Mouse (Mus musculus) layer of hippocampus, postnatal 36 days (tissue): ENCODE measurements around the gene Ccdc34. TPM values are rescaled to one million over a fixed set of nuclear protein-coding genes. Genes with fewer than 3 reads are reported as not detected.

ENCODE experiments used
- DNase-seq, 2 experiments: peaks; one replicate each; pipeline ENCODE4 v3.0.0; 2022
- total RNA-seq, 2 experiments: library from RNA; stranded (reverse); gene quantifications; 2 replicates each; pipeline ENCODE4 v1.2.3; 2021

The Ccdc34 gene
- total RNA-seq = 10 to 100 TPM; 17.3 to 20.1 TPM

- DNase-seq = peak; percentile 89 to 90
Observed at GRCm38 (mm10) chr2:110017616-110018505, at the start of gene Ccdc34. Gene Ccdc34 (plus strand): TSS chr2:110017817.

GRCm38 (mm10) chr2:109969381-109969780, 48.2 kb upstream of the Ccdc34 start:
- DNase-seq = no peak

- no peak for DNase-seq
Observed at GRCm38 (mm10) chr2:109969926-109970532, 47.6 kb upstream of the Ccdc34 start.

GRCm38 (mm10) chr2:109970744-109971410, 46.7 kb upstream of the Ccdc34 start:
- DNase-seq = no peak

GRCm38 (mm10) chr2:109972310-109972709, 45.3 kb upstream of the Ccdc34 start:
- no peak for DNase-seq

- DNase-seq = no peak
Observed at GRCm38 (mm10) chr2:109972922-109973321, 44.7 kb upstream of the Ccdc34 start.

- DNase-seq = no peak
Observed at GRCm38 (mm10) chr2:109974807-109975206, 42.8 kb upstream of the Ccdc34 start.

- DNase-seq = no peak
Observed at GRCm38 (mm10) chr2:109976181-109976580, 41.4 kb upstream of the Ccdc34 start.

- DNase-seq = no peak
Observed at GRCm38 (mm10) chr2:109977322-109977721, 40.3 kb upstream of the Ccdc34 start.

GRCm38 (mm10) chr2:109979209-109979608, 38.4 kb upstream of the Ccdc34 start:
- no peak for DNase-seq

- DNase-seq = no peak
Observed at GRCm38 (mm10) chr2:109983435-109983834, 34.2 kb upstream of the Ccdc34 start.

- no peak for DNase-seq
Observed at GRCm38 (mm10) chr2:109984930-109985329, 32.7 kb upstream of the Ccdc34 start.

- DNase-seq = no peak
Observed at GRCm38 (mm10) chr2:109985560-109985959, 32.1 kb upstream of the Ccdc34 start.

- no peak for DNase-seq
Observed at GRCm38 (mm10) chr2:109986036-109986785, 31.4 kb upstream of the Ccdc34 start.

- DNase-seq = no peak
Observed at GRCm38 (mm10) chr2:109987946-109988345, 29.7 kb upstream of the Ccdc34 start.

GRCm38 (mm10) chr2:109989196-109989595, 28.4 kb upstream of the Ccdc34 start:
- no peak for DNase-seq

GRCm38 (mm10) chr2:109989679-109990473, 27.7 kb upstream of the Ccdc34 start:
- no peak for DNase-seq

- no peak for DNase-seq
Observed at GRCm38 (mm10) chr2:109991754-109992153, 25.9 kb upstream of the Ccdc34 start.

GRCm38 (mm10) chr2:109992448-109993073, 25.1 kb upstream of the Ccdc34 start:
- DNase-seq = no peak

GRCm38 (mm10) chr2:109993404-109993803, 24.2 kb upstream of the Ccdc34 start:
- DNase-seq = no peak

- no peak for DNase-seq
Observed at GRCm38 (mm10) chr2:109995061-109995460, 22.6 kb upstream of the Ccdc34 start.
